Mouse (Mus musculus): Measurements from ENCODE around the gene Gm10638. TPM values are rescaled to one million over a fixed set of nuclear protein-coding genes. Genes with fewer than 3 reads are reported as not detected.

The Gm10638 gene
- total RNA-seq, 2 experiments from 2014 or later = 0.36 TPM; not detected in 1

DNA sequence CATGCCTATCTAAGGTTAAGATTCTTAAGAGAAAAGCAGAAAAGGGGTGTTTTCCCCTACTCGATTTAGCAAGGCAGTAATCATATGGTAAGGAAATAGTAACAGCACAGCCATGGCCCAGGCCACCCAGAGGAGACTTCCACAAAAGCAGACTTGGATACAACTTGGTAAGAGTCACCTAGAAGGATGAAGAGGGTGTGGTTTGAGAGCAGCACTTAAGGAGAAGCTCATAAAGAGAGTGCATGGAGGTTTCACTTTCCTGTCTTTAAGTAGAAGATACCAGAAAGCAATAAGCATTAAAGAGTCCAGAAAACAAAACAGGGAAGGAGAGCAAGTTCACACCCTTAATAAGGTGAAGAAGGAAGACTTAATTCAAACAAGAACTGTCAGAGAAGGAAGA, 10.5 kb upstream of the Gm10638 start:
- peak; percentile 62 for ATAC-seq (replicated peaks; ENCODE audit: poor library complexity, severe bottlenecking)

GRCm38 (mm10) chr8:86735446-86736111, 9.9 kb upstream of the Gm10638 start:
- ATAC-seq (replicated peaks; ENCODE audit: poor library complexity, severe bottlenecking) = peak; percentile 74

GRCm38 (mm10) chr8:86740899-86741298, 4.6 kb upstream of the Gm10638 start:
- ATAC-seq (replicated peaks; ENCODE audit: poor library complexity, severe bottlenecking) = no peak

- no peak for ATAC-seq (replicated peaks; ENCODE audit: poor library complexity, severe bottlenecking)
Measured at GRCm38 (mm10) chr8:86741627-86742026, 3.9 kb upstream of the Gm10638 start.

DNA sequence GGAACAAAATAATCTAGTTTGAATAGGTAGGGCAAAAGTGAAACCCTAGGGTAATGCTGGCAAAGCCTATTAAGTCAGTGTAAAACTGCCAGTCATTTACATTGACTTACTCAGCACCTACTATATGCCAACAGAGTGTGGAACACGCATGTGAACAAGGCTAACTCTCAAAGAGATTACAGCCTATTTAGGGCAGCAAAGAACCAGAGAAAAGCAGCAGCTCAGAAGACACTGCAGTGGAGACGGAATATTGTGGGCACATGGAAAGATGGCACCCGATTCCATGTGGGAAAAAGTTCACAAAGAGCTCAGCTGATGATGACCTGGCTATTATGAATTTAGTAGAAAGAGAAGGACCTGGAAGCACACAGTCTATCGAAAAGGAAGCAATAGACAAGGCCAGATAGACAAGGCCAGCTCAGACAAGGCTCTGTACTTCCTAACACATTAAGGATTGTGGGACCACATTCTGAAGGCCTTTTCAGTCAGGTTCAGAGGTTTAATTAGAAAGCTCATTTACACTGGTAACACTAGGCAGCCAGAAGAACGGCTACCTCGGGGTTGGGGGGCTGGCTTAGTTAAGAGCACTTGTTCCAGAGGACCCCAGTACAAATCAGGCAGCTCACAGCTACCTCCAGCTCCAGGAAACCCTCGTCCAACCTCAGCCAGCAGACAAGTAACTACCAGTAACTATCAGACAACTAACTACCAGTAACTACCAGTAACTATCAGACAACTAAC, 2.7 kb upstream of the Gm10638 start:
- no peak for ATAC-seq (replicated peaks; ENCODE audit: poor library complexity, severe bottlenecking)

GRCm38 (mm10) chr8:86744313-86745220, 932 bp upstream of the Gm10638 start:
- no peak for ATAC-seq (replicated peaks; ENCODE audit: poor library complexity, severe bottlenecking)

GRCm38 (mm10) chr8:86745935-86746441, 489 bp downstream of the Gm10638 start:
- peak; percentile 88 for ATAC-seq (replicated peaks; ENCODE audit: poor library complexity, severe bottlenecking)

DNA sequence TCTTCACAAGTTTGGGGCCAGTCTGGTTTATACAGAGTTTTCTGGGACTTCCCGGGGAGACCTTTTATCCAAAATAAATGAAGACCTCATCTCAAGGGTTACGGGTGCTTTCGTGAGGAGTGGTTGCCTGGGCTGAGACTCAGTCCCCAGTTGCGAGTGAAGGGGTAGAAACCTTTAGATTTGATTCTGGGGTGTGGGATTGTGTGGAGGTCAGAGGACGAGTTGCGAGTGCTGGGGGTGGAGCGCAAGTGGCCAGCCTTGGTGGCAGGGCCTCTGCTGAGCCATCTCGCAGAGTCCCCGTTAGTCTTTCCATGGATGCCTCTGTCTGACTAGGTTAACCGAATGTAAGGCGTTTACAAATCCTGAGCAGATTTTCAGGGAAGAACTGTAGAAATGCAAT, 1.0 kb downstream of the Gm10638 start:
- ATAC-seq (replicated peaks; ENCODE audit: poor library complexity, severe bottlenecking) = peak; percentile 23; the same call in 1 of the 2 replicates

DNA sequence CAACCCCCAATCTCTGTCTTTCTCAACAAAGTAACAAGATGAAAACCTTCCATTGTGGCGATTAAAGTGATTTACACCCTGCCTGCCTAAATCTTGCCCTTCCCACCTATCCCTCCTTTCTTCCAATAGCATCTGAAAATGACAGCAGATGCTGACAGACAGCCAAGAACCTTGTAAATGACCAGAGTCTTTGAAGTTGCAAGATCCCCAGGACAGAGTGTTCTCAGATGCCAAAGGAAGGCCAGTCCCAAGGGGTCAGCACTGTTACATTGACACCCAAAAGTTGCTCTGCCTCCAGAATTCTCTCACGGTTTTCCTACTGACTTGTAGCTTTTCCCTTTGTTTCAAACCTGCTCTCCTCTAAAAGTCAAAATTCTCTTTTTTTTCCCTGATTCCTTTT, 4.3 kb downstream of the Gm10638 start:
- ATAC-seq (replicated peaks; ENCODE audit: poor library complexity, severe bottlenecking) = no peak

DNA sequence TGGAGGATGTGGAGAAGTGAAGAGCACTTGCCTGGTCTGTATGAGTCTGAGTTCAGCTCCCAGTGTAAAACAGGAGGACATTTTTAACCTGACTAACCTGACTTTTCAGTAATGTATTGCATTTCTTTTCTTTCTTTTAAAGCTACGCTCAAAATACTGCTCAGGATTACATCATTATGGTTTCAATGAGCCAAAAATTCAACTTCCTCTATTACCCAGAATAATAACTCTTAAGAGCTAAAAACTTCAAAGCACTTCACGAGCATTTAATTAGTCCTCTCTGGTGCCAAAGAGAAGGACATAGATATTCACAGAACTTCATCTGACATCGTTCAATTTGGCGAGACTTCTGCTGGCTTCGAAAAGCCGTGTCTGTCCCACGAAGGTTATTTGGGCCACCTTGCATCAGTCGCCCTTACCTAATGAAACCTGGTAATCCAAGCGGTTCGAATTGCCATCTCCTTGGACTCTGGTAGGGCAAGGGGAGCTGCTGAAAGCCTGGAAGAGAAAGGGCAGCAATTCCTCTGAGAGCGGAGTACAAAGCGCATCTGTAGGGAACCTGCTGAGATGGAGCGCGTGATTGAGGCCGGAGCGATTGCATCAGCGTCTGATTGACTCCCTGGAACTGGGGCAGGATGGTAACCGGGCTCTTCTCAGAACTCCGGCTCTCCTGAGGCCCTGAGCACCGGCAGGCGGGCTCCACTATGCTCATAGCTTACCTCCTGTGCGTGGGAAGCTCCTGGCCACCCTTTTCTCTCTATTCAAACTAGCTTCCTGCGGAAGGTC, 11.6 kb downstream of the Gm10638 start:
- ATAC-seq (replicated peaks; ENCODE audit: poor library complexity, severe bottlenecking) = peak; percentile 81

GRCm38 (mm10) chr8:86758651-86759050, 13.2 kb downstream of the Gm10638 start:
- no peak for ATAC-seq (replicated peaks; ENCODE audit: poor library complexity, severe bottlenecking)

DNA sequence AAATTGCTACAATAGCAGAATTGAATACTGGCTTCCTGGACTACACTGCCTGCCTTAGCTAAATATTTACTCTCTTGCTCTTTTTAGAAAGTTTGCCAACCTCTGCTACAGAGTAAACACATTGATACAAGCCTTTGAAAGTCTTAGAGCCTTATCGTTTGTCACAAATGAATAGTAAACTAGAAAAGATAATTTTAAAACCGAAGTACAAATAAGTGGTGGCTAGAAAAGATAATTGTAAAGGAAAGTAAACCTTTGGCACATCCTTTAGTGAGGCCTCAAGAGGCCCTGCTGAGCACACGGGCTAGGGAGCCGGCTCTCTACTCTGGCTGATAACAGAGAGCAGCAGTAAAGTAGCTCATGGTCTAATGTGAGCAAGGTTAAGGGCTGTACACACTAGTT, 13.6 kb downstream of the Gm10638 start:
- ATAC-seq (replicated peaks; ENCODE audit: poor library complexity, severe bottlenecking) = no peak

DNA sequence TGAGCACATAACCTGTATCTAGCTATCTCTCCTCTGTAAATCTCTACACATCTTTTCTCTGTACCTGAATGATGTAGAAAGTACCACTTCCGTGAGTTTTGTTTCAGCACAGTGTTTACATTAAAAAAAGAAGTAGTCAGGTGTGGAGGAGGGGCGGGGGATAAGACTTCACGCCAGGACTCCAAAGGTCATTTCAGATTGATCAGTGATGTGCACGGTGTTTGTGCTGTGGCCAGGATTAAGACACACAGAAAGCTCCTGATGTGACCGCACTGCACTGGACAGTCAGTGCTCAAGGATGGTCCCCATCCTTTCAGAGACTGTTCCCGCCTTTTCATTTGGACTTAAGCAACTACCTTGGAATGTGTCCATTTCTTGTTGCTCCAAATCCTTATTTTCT, 15.2 kb downstream of the Gm10638 start:
- no peak for ATAC-seq (replicated peaks; ENCODE audit: poor library complexity, severe bottlenecking)

DNA sequence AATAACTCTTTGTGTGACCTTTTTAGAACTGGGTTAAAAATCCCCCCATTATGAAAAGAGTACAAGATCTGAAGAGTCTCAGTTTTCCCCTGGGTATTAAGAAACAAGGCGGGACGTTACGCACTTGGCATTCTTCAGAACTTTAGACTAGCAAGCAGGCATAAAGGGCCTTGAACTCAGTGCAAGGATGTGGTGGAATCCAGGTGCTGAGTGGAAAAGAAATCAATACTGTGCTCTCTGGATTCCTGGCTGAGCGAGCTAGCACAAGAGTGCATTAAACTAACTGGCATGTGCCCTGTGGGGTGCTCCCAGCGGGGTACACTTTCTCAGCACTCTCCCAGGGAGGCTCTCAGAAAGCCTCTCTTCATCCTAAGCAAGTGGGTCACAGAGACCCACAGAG, 17.3 kb downstream of the Gm10638 start:
- ATAC-seq (replicated peaks; ENCODE audit: poor library complexity, severe bottlenecking) = no peak

GRCm38 (mm10) chr8:86765155-86765554, 19.7 kb downstream of the Gm10638 start:
- ATAC-seq (replicated peaks; ENCODE audit: poor library complexity, severe bottlenecking) = peak; percentile 78

DNA sequence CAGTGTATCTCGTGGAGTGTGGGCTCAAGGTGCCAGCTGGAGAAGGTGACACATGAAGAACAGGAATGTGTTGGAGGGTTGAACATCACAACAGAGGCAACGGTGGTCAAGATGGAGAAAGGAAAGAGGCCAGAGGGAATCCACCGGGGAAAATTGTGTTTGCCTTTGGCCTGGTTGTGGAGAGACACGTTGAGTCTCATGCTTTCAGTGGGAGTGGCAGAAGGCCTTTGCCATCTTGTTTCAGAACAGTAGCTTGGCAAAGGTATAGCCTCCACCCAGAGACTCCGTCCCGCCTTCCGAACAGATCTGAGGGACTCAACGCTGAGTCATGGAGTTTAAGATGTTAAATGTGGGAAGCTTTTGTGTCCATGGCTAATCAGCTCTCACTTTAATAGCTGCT, 20.2 kb downstream of the Gm10638 start:
- ATAC-seq (replicated peaks; ENCODE audit: poor library complexity, severe bottlenecking) = no peak

- ATAC-seq (replicated peaks; ENCODE audit: poor library complexity, severe bottlenecking) = peak; percentile 80
Measured at GRCm38 (mm10) chr8:86766548-86767211, 21.2 kb downstream of the Gm10638 start.

DNA sequence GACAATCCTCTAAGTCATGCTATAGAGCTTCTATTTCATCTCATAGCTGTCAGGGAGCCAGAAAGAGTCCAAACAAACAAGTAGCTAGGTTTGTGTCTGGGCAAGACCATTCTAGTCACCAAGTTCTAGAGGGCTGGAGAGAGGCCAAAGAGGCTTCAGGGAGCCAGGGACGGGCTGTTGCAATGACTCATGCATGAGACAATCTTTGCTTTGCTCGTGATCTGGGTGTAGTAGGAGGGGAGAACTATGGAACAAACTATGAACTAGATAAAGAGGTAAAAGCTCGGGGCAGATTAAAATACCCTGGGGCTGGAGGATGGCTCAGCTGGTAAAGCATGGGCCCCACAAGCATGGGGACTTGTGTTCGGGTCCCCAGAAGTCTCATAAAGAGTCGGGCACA, 23.0 kb downstream of the Gm10638 start:
- ATAC-seq (replicated peaks; ENCODE audit: poor library complexity, severe bottlenecking) = no peak

GRCm38 (mm10) chr8:86769945-86770715, 24.6 kb downstream of the Gm10638 start:
- ATAC-seq (replicated peaks; ENCODE audit: poor library complexity, severe bottlenecking) = no peak

Measured in granulocyte monocyte progenitor cell, adult 5-6 weeks (primary cell).